Mouse (Mus musculus) neural tube, embryonic 12.5 days (tissue): ENCODE results near the gene Fn1. TPM values are rescaled to one million over a fixed set of nuclear protein-coding genes. Genes with fewer than 3 reads are reported as not detected.

ENCODE experiments used
- ATAC-seq: fragments of 200-750 bp; cut with Nextera tagmentation; 2 replicates; pipeline ENCODE4 v1.8.0; 2017; ENCODE audit warnings: low read depth, mild to moderate bottlenecking, moderate TSS enrichment, moderate library complexity; ENCODE audit not compliant: low FRiP score
- H3K27ac ChIP-seq: fragments of 300-500 bp; sonication (generic); 2 replicates; pipeline ENCODE4 v1.5.1; 2016
- H3K27me3 ChIP-seq: fragments of 300-500 bp; sonication (generic); replicated peaks from 2 replicates; pipeline ENCODE4 v1.6.1; 2016; ENCODE audit warnings: mild to moderate bottlenecking
- H3K36me3 ChIP-seq: fragments of 300-500 bp; sonication (generic); 2 replicates; pipeline ENCODE4 v1.6.1; 2016; ENCODE audit warnings: mild to moderate bottlenecking
- H3K4me1 ChIP-seq: fragments of 300-500 bp; sonication (generic); 2 replicates; pipeline ENCODE4 v1.6.1; 2016
- H3K4me2 ChIP-seq: fragments of 300-500 bp; sonication (generic); replicated peaks from 2 replicates; pipeline ENCODE4 v1.6.1; 2016; ENCODE audit warnings: mild to moderate bottlenecking
- H3K4me3 ChIP-seq: fragments of 300-500 bp; sonication (generic); 2 replicates; pipeline ENCODE4 v1.5.1; 2016
- H3K9ac ChIP-seq: fragments of 300-500 bp; sonication (generic); 2 replicates; pipeline ENCODE4 v1.6.1; 2016; ENCODE audit warnings: mild to moderate bottlenecking
- H3K9me3 ChIP-seq: fragments of 300-500 bp; sonication (generic); 2 replicates; pipeline ENCODE4 v1.6.1; 2016; ENCODE audit warnings: mild to moderate bottlenecking
- WGBS: fragments of 180-500 bp; shearing (Covaris S2); methylation state at CpG from one replicate; pipeline ENCODE4 v1.1.7; 2016; 5-methylcytosine and 5-hydroxymethylcytosine counted together
- polyA plus RNA-seq: library from polyadenylated mRNA; unstranded; fragments of >200 nt; fragmentation: Nextera tagmentation; extraction: Ambion mirVana; gene quantifications from 2 replicates; pipeline ENCODE4 v1.2.1, GENCODE M21; 2016

The Fn1 gene
- polyA plus RNA-seq, 1 experiment from 2014 or later = 80.2 TPM

DNA sequence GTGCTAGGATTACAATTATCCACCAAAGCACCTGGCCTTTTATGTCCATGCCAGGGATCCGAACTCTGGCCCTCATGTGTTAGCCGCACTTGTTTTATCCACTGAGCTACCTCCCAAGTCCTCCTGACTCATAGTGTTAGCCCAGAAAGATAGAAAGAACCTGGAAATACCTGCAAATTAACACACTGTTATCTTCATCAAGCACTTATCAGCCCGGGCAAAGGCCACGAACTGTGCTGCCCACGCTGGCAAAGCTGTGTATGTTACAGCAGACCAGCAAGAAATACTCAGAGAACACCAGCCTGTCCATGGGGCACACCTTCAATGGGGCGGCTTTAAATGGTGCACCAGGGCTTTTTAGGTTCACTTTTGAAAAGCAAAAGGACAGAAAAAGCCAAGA lies 29.4 kb downstream of the Fn1 start:
- no peak for ATAC-seq
- Histone ChIP-seq H3K36me3 (peaks cover 52% of the 10 kb centered on the region), H3K27ac (no peak overlapping the region), H3K4me3 (no peak overlapping the region), H3K9me3 (no peaks in the 10 kb centered on the region), H3K4me1 (no peaks in the 10 kb centered on the region), H3K27me3 (no peaks in the 10 kb centered on the region), H3K9ac (no peak overlapping the region), H3K4me2 (no peak overlapping the region)
- WGBS = 96% methylated on average over 6 of the region's 6 CpGs

DNA sequence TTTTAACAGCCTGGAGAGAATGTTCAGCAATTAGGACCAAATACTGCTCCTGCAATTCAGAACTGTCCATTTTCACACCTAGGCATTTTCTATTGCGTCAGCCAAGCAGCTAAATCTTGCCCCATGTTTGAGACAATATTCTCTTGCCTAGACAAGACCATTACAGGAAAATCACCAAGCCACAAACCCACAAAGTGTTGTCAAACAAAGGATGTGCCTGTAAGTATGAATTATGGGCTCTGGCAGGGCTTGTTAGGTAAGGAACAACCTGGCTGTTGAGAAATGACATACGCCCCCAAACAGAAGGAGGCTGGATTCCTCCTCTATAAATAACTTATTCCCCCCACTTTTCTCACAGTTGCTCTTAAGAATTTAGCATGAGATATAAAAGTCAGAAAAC lies 31.5 kb downstream of the Fn1 start:
- H3K9ac ChIP-seq = no peak overlapping the region
- H3K27me3 ChIP-seq = no peaks in the 10 kb centered on the region
- no peaks in the 10 kb centered on the region for H3K4me1 ChIP-seq
- no peak overlapping the region for H3K4me2 ChIP-seq
- 95% methylated on average over 2 of the region's 2 CpGs for WGBS
- peaks cover 35% of the 10 kb centered on the region for H3K36me3 ChIP-seq
- no peak overlapping the region for H3K4me3 ChIP-seq
- no peak overlapping the region for H3K27ac ChIP-seq
- ATAC-seq = no peak
- no peaks in the 10 kb centered on the region for H3K9me3 ChIP-seq

DNA sequence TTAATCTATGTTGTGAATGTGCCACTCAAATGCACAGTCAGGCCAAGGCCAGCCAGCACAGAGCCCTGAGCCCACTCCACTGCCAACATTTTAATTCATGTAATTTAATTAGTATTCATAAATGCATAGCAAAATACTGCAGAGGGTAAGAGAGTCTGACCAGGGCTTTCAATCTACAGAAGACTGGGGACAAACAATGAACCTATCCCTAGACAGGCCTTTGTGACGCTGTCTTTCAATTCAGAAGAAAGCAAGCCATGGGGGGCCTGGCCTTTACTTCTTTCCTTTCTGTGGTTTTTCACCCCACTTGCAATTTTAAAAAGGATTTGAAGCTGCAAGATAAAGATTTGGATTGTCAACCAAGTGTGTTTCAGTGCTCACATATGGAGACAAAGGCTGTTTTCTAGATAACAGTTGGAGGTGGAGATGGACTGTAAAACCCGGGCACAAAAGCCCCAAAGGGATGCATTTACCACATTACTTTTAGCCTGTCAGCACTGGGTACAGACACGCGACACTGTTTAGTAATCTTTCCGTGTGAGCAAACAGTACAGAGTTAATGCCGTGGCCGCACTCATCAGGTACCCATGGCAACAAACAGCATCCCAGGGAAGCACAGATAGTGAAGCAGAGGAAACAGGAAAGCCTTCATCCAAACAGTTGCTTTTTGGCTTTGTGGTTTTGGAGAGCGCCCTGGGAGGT lies 38.3 kb downstream of the Fn1 start:
- H3K27ac ChIP-seq = no peak overlapping the region
- H3K36me3 ChIP-seq = peaks cover 42% of the 10 kb centered on the region
- H3K4me1 ChIP-seq = peaks cover 8% of the 10 kb centered on the region
- no peak overlapping the region for H3K9ac ChIP-seq
- ATAC-seq = peak; percentile 95
- H3K4me2 ChIP-seq = no peak overlapping the region
- no peaks in the 10 kb centered on the region for H3K9me3 ChIP-seq
- no peaks in the 10 kb centered on the region for H3K27me3 ChIP-seq
- WGBS = 36% methylated on average over 8 of the region's 8 CpGs
- H3K4me3 ChIP-seq = no peak overlapping the region

DNA sequence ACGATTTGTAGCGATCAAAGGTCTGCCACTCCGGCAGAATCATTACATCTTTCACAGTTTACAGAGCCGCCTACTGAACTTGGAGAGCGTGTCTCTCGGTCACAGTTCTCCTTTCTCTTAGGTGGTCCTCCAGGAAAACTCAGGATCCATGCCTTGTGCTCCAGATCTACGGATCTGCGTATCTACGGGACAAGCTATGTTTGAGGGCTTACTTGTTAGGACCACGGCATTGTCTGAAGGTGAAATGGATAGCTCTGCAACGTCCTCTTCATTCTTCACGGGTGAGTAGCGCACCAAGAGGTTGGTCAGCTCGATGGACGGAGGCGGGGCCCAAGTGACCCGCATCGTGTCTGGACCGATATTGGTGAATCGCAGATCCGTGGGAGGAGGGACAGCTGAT lies 40.7 kb downstream of the Fn1 start:
- no peak overlapping the region for H3K9ac ChIP-seq
- WGBS = 95% methylated on average over 21 of the region's 21 CpGs
- no peaks in the 10 kb centered on the region for H3K9me3 ChIP-seq
- H3K27me3 ChIP-seq = no peaks in the 10 kb centered on the region
- peaks cover 8% of the 10 kb centered on the region for H3K4me1 ChIP-seq
- H3K4me3 ChIP-seq = no peak overlapping the region
- H3K27ac ChIP-seq = no peak overlapping the region
- ATAC-seq = no peak
- H3K4me2 ChIP-seq = no peak overlapping the region
- H3K36me3 ChIP-seq = peaks cover 46% of the 10 kb centered on the region

DNA sequence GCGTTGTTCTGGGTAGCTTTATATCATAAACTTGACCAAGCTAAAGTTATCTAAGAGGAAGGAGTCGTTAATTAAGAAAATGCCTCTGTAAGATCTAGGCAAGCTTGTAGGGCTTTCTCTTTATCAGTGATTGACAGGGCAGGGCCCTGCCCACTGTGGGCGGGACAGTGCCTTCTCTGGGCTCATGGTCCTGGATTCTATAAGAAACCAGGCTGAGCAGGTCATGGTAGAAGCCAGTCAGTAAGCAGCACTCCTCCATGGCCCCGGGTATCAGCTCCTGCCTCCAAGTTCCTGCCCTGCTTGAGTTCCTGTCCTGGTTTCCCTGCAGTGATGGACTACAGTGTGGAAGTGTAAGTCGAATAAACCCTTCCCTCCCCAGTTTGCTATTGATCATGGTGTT lies 43.1 kb downstream of the Fn1 start:
- Histone ChIP-seq H3K4me1 (peaks cover 5% of the 10 kb centered on the region), H3K27ac (no peak overlapping the region), H3K4me2 (no peak overlapping the region), H3K9ac (no peak overlapping the region), H3K9me3 (no peaks in the 10 kb centered on the region), H3K4me3 (no peak overlapping the region), H3K27me3 (no peaks in the 10 kb centered on the region), H3K36me3 (peaks cover 62% of the 10 kb centered on the region)
- ATAC-seq = no peak
- WGBS = 91% methylated on average over 5 of the region's 5 CpGs

DNA sequence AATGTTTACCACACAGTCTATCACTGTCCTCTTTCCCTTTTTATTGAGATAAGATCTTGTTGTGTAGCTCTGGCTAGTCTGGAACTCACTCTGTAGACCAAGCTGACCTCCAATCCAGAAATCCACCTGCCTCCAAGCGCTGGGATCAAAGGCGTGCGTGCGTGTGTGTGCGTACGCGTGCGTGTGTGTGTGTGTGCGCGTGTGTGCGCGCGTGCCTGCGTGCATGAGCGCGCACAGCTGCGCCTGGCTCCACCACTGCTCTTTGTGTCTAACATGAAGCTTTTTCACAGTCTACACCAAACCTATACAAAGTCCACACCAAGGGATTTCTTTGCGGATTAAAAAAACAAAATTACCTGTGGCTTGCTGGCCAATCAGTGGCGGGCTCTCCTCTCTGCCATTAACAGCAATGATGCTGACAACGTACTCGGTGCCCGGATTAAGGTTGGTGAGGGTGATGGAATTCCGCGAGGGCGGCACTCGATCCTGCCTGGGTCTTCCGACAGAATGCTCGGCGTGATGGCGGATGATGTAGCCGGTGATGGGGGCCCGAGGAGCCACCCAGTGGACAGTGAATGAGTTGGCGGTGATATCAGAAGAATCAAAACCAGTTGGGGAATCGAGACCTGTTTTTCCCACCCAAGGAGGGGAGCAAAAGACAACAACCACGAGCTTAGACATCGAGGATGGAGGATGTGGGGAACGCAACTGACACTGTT lies 43.8 kb downstream of the Fn1 start:
- Histone ChIP-seq H3K9ac (no peak overlapping the region), H3K4me3 (no peak overlapping the region), H3K9me3 (no peaks in the 10 kb centered on the region), H3K27ac (no peak overlapping the region), H3K36me3 (peaks cover 67% of the 10 kb centered on the region), H3K4me1 (no peaks in the 10 kb centered on the region), H3K27me3 (no peaks in the 10 kb centered on the region), H3K4me2 (no peak overlapping the region)
- ATAC-seq = no peak
- WGBS = 97% methylated on average over 37 of the region's 37 CpGs

DNA sequence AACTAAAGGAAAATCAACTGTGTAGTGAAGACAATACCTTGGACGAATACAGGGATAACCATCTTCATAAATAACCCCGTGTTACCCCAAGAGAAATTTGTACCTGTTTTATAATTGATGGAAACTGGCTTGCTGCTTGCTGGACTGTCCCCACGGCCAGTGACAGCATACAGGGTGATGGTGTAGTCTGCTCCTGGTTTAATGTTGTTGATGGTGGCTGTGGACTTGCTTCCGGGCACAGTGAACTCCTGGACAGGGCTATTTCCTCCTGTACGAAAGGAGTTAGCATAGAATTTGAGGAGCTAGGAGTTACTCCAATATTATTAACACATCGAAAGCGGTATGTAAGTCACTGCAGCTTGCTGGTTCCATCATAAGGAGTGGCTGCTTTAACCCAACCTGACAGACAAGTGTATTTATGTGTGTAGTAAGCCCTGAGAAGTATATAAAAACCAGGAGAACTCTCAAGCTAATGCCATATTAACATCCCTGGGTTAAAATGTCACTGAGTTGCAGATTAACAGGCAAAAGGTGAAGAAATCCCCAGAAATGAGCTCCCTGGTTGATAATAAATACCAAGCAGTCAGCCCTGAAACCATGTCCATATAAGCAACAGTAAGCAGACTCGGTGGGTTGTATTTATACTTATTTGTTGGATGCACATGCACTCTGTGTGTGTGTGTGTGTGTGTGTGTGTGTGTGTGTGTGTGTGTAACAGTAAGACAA lies 46.2 kb downstream of the Fn1 start:
- Histone ChIP-seq H3K27ac (no peak overlapping the region), H3K9me3 (no peaks in the 10 kb centered on the region), H3K27me3 (no peaks in the 10 kb centered on the region), H3K36me3 (peaks cover 57% of the 10 kb centered on the region), H3K4me1 (no peaks in the 10 kb centered on the region), H3K9ac (no peak overlapping the region), H3K4me2 (no peak overlapping the region), H3K4me3 (no peak overlapping the region)
- WGBS = 90% methylated on average over 8 of the region's 8 CpGs
- no peak for ATAC-seq

DNA sequence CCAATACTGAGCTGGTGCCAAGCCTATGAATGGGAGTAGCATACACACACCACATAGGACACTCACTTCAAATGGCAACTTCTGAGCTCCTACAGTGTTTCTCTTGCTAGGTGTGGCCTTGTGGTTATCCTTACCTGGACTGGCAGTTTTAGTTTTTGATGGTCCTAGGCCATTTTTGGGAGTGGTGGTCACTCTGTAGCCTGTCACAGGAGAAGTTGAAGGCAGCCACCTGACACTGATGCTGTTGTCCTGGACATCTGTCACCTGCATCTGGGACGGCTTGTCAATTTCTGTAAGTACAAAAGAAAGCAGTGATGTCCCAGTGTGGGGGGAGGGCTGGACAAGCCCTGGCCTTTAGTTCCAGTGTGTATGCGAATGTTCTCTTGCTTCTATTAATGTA lies 47.2 kb downstream of the Fn1 start:
- no peaks in the 10 kb centered on the region for H3K9me3 ChIP-seq
- H3K4me3 ChIP-seq = no peak overlapping the region
- H3K36me3 ChIP-seq = peaks cover 55% of the 10 kb centered on the region
- no peak overlapping the region for H3K4me2 ChIP-seq
- WGBS = 86% methylated on average over 2 of the region's 2 CpGs
- no peak overlapping the region for H3K27ac ChIP-seq
- no peak overlapping the region for H3K9ac ChIP-seq
- H3K27me3 ChIP-seq = no peaks in the 10 kb centered on the region
- no peak for ATAC-seq
- H3K4me1 ChIP-seq = no peaks in the 10 kb centered on the region

DNA sequence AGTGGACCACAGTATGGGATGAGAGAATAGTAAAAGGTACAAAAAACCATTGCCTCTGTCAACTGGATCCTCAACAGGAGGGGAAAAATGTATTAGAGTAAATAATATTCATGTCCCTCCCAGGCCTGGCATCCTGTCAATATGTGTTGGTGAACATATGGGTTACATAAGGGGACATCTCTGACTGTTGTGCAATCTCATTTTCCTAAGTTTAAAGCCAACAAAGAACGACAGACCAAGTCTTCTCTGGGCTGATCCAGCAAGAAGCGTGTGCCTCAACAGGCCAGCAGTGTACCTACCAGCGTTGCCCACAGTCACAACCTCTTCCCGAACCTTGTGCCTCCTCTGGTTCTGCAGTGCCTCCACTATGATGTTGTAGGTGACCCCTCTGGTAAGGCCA lies 57.6 kb downstream of the Fn1 start:
- H3K27ac ChIP-seq = no peak overlapping the region
- WGBS = 92% methylated on average over 4 of the region's 4 CpGs

DNA sequence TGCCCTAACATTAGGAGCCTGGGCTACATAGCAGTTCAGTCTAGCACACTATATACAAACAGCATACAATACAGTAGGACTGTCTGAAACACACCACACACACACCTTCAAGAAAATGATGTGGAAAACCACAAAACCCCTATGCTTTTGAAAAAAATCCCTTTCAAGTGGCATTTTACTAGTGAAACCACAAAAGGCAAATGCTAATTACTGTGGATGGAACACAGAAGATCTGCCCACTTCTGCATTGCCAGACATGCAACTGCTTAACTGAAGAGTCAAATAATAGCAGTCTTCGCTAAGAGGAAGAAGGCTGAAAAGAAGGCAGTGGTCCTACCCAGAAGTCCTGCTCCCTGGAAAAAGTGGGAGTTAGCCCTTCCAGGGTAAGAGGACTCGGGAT lies 58.7 kb downstream of the Fn1 start:
- ATAC-seq = no peak
- H3K9me3 ChIP-seq = no peaks in the 10 kb centered on the region
- H3K4me2 ChIP-seq = no peak overlapping the region
- no peak overlapping the region for H3K4me3 ChIP-seq
- H3K9ac ChIP-seq = no peak overlapping the region
- 90% methylated on average over 2 of the region's 2 CpGs for WGBS
- no peaks in the 10 kb centered on the region for H3K27me3 ChIP-seq
- H3K36me3 ChIP-seq = peaks cover 69% of the 10 kb centered on the region
- H3K4me1 ChIP-seq = no peaks in the 10 kb centered on the region
- H3K27ac ChIP-seq = no peak overlapping the region

More for the DNA sequence above, 57.6 kb downstream of the Fn1 start:
- no peaks in the 10 kb centered on the region for H3K27me3 ChIP-seq
- peaks cover 67% of the 10 kb centered on the region for H3K36me3 ChIP-seq
- H3K9me3 ChIP-seq = no peaks in the 10 kb centered on the region
- H3K4me2 ChIP-seq = no peak overlapping the region
- H3K4me3 ChIP-seq = no peak overlapping the region
- H3K4me1 ChIP-seq = no peaks in the 10 kb centered on the region
- H3K9ac ChIP-seq = no peak overlapping the region
- ATAC-seq = no peak

- Histone ChIP-seq H3K36me3 (peaks cover 65% of the 10 kb centered on the region), H3K9ac (no peak overlapping the region), H3K9me3 (no peaks in the 10 kb centered on the region), H3K4me2 (no peak overlapping the region), H3K27ac (no peak overlapping the region), H3K4me1 (no peaks in the 10 kb centered on the region), H3K27me3 (no peaks in the 10 kb centered on the region), H3K4me3 (no peak overlapping the region)
- WGBS = 95% methylated on average over 9 of the region's 9 CpGs
- no peak for ATAC-seq
Measured at GRCm38 (mm10) chr1:71593184-71593583, 59.8 kb downstream of the Fn1 start.

- Histone ChIP-seq H3K4me3 (no peak overlapping the region), H3K27me3 (no peaks in the 10 kb centered on the region), H3K4me2 (no peak overlapping the region), H3K9ac (no peak overlapping the region), H3K36me3 (peaks cover 65% of the 10 kb centered on the region), H3K4me1 (no peaks in the 10 kb centered on the region), H3K9me3 (no peaks in the 10 kb centered on the region), H3K27ac (no peak overlapping the region)
- 95% methylated on average over 11 of the region's 11 CpGs for WGBS
- ATAC-seq = no peak
Measured at GRCm38 (mm10) chr1:71590038-71590437, 63.0 kb downstream of the Fn1 start.
